Mouse (Mus musculus): ENCODE data around the gene Arhgap6. TPM values are rescaled to one million over a fixed set of nuclear protein-coding genes. Genes with fewer than 3 reads are reported as not detected.

Gene Arhgap6
- total RNA-seq (2021): 10 to 100 TPM in 1 of 2 experiments, 1 to 10 TPM in 1; 7.6 to 10.2 TPM

DNA sequence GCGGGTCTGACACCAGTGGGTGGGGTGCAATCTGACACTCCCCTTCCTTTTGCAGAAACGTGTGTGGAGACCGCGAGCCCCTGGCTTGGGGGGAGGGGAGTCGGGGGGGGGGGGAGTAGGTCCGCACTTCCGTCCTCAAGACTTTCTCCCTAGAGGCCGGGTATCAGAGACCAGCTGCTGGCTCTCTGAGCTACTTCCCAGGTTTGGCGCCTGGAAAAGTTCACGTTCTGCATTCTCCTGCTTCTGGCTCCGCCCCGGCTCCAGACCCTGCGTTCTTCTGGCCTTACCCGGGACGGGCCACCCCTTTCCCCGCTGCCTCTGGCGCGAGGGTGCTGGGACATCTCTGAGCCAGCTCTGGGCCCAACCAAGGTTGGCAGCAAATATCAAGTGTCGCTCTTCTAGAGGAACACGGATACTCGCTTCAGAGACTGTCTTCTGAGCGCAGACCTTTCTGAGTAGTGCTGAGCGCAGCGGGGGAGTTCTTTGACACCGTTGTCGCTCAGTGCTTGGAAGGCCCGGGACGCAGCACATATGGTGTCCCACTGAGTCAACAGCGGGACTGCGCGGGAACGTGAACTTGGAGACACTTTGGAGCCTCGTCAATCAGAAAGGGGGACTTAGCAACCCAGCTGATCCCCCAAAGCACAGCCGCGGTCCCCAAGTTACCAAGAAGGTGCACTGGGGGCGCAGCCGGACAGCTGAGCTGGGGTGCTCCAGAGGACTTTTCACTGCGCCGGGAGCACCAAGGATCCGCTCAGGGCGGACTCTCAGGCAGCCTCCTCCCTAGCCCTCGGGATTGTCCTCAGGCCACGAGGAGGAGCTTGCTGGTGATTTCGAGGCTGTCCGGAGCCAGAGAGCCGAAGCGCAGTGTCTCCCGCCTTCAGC, at the start of gene Arhgap6:
Gene Arhgap6, plus strand, starts transcription at position 126 of the 885 bp plus-strand sequence.
- no peak for DNase-seq (ENCODE audit: low spot score in 2 of 2)
- intact Hi-C loops (cut with DNase I): no loop called here

DNA sequence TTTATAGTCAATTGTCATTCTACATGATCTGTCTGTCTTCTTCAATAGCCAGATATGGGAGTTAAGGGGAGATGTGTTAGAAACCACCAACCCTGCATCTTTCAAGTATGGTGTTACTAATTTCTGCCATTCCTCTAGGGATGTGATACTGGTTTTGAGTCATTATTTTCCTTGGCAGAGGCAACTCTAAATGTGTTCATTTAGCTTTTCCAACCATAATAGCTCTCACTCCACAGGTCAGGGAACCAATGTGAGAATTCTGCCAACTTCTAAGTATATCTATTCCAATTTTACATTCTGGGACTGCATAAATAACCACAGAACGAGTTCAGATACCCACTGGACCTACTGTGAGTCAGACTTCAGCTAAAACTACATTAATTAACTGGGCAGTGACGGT, 47.9 kb upstream of the Arhgap6 start:
- intact Hi-C loops (cut with DNase I): no loop called here
- peak in 1 of 2 experiments; percentile 0 for DNase-seq (ENCODE audit: low spot score in 2 of 2)

GRCm38 (mm10) chrX:168795859-168796848, 1.3 kb downstream of the Arhgap6 start:
- intact Hi-C loops (cut with DNase I): no loop called here
- no peak for DNase-seq (ENCODE audit: low spot score in 2 of 2)

GRCm38 (mm10) chrX:168804677-168805076, 9.8 kb downstream of the Arhgap6 start:
- intact Hi-C loops (cut with DNase I): no loop called here
- no peak for DNase-seq (ENCODE audit: low spot score in 2 of 2)

DNA sequence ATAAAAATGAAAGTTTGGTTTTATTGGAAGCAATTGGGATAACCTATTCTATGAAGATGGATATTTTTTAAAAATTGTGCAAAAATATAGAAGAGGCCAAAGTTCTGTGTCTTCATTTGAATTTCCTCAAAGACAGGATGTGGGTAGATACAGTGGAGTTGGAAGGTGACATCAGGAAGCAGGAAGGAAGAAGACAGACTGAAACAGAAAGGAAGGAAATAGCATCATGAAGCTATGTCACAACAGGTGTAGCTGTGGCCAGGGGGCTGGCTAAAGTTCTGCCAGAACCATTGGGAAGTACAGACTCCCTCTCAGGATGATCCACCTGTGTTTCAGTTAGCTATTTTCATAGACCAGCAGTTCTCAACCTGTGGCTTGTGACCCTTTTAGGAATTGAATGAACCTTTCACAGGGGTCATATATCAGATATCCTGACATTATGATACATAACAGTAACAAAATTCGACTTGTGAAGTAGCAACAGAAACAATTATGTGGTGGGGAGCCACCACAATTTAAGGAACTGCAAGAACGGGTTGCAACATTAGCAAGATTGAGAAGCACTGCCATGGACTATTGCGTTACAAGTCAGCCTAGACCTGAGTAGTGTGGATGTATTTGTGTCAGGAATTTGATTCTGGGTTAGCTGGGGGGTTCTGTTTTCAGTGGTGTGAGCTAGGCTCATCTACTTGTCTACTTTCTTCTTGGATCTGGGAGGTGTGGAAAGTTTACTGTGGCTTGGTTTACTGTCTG, 15.8 kb downstream of the Arhgap6 start:
- no peak for DNase-seq (ENCODE audit: low spot score in 2 of 2)
- intact Hi-C loops (cut with DNase I): no loop called here

DNA sequence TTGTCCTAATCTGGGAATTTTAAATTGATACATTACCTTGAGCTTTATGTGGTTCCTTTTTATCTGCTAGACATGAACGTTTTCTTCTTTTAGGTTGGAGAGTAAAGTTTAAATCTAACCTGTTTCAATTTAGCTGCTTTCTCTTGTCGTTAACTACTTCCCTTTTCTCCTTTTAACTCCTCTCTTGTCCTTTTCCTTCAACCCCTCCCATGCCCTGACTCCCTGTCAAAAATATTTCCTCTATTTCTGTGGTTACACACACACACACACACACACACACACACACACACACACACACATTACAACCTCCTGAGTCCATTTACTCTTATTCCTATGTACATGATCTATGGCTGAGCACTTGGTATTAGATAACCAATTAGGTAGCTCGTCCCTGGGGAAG, 24.0 kb downstream of the Arhgap6 start:
- no peak for DNase-seq (ENCODE audit: low spot score in 2 of 2)

DNA sequence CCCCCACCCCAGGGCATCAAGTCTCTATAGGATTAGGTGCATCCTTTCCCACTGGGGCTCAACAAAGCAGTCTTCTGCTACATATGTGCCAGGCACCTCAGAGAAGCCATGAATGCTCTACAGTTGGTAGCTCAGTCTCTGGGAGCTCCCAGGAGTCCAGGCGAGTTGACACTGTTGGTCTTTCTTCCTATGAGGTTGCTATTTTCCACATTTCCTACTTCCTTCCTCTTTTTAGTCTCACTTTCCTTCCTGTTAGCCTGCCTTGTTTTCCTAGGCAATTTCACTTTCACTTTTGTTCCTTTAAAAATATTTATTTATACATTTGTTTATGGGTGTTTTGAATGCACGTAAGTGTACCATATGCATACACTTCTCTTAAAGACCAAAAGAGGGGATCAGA, 29.3 kb downstream of the Arhgap6 start:
- no peak for DNase-seq (ENCODE audit: low spot score in 2 of 2)
- intact Hi-C loops (cut with DNase I): no loop called here

More for the DNA sequence above, 24.0 kb downstream of the Arhgap6 start:
- intact Hi-C loops (cut with DNase I): no loop called here

DNA sequence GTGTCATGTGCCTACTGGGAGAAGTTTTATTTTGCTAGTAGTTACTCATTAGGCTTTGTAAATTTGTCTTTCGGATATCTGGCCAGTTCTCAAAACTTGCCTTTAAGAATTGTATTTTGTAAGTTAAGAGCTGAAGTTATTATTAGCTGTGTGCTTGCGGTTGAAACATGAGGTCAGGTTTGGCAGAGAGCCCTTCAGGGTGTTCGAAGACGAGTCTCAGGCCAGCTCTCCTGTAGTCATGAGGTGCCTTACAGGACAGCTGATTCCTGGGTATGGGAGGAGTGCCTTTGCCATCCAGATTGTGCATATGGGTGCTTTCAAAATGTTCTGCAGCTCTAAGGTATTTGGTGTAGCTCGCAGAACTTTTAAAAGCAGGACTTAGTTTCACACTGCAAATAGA, 37.4 kb downstream of the Arhgap6 start:
- DNase-seq (ENCODE audit: low spot score in 2 of 2): no peak
- intact Hi-C loops (cut with DNase I): no loop called here

DNA sequence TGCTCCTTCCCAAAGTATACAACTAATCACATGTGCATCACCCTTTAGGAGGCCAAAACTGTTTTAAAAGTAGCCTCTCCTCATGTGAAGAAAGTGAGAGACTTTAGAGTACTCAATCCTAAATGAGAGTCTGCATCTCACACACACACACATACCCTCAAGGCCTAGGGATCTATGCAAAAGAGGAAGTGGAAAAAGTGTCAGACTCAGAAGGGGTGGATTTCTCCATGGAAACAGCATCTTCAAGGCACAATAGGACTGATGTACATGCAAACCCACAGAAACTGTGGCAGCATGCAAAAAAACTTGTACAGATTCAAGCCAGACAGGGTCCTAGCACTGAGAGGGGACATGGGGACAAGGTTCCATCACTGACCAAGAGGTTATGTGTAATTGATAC, 53.2 kb downstream of the Arhgap6 start:
- intact Hi-C loops (cut with DNase I): no loop called here
- DNase-seq (ENCODE audit: low spot score in 2 of 2): no peak

GRCm38 (mm10) chrX:168874688-168875087, 79.8 kb downstream of the Arhgap6 start:
- DNase-seq (ENCODE audit: low spot score in 2 of 2): no peak
- intact Hi-C loops (cut with DNase I): no loop called here

DNA sequence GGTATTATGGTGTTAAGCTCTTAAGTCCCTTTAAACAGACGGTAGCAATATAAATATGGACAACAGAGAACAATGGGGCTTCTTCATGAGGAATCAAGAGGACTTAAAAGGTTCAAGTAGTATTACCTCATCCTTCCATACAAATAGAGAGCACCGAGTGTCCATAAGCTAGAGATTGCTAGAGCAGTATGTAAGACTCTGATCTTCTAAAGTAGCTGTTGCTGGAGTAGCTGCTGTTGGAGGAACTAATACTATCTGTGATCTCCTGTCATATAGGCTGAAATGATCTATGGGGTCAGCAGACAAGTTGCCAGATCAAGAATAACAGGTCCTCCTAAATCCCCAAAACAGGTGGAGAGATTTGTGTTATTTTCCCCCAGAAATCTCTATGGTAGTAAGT, 108.7 kb downstream of the Arhgap6 start:
- intact Hi-C loops (cut with DNase I): no loop called here
- DNase-seq (ENCODE audit: low spot score in 2 of 2): no peak

DNA sequence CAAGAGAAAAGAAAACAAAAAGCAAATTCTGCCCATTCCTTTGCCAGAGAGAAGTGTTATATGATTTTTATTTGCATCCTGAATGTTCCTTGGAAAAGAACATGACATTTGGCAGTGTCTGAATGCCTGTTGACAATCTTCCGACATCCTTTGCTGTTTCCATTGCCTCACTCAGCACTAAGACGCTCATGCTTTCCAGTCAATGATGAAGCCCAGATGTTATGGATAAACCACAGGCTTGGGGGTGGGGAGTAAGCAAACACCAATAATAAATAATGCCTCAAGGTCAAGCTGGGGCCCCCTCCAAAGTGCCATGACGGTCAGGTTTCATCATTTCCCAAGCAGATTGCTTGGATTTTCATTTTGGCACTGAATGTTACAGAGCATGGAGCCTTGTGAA, 109.2 kb downstream of the Arhgap6 start:
- intact Hi-C loops (cut with DNase I): no loop called here

GRCm38 (mm10) chrX:168907586-168907985, 112.7 kb downstream of the Arhgap6 start:
- intact Hi-C loops (cut with DNase I): no loop called here
- DNase-seq (ENCODE audit: low spot score in 2 of 2): no peak

More for the DNA sequence above, 109.2 kb downstream of the Arhgap6 start:
- DNase-seq (ENCODE audit: low spot score in 2 of 2): no peak

GRCm38 (mm10) chrX:168913519-168913918, 118.6 kb downstream of the Arhgap6 start:
- no peak for DNase-seq (ENCODE audit: low spot score in 2 of 2)
- intact Hi-C loops (cut with DNase I): no loop called here

- no peak for DNase-seq (ENCODE audit: low spot score in 2 of 2)
Observed at GRCm38 (mm10) chrX:168920942-168921341, 126.0 kb downstream of the Arhgap6 start.

GRCm38 (mm10) chrX:168932420-168932819, 137.5 kb downstream of the Arhgap6 start:
- DNase-seq (ENCODE audit: low spot score in 2 of 2): no peak
- intact Hi-C loops (cut with DNase I): loop anchor here (5.0 kb wide), 1 partner anchor 275 kb away; no protein-coding TSS in a partner anchor

More at GRCm38 (mm10) chrX:168920942-168921341, 126.0 kb downstream of the Arhgap6 start:
- intact Hi-C loops (cut with DNase I): no loop called here

- intact Hi-C loops (cut with DNase I): loop anchor here (1.0 to 5.0 kb wide), 3 partner anchors 152 to 263 kb away; partner anchors contain the start of gene Msl3
- DNase-seq (ENCODE audit: low spot score in 2 of 2): peak; percentile 6 to 45
Observed at GRCm38 (mm10) chrX:168935447-168935846, 140.5 kb downstream of the Arhgap6 start.

DNA sequence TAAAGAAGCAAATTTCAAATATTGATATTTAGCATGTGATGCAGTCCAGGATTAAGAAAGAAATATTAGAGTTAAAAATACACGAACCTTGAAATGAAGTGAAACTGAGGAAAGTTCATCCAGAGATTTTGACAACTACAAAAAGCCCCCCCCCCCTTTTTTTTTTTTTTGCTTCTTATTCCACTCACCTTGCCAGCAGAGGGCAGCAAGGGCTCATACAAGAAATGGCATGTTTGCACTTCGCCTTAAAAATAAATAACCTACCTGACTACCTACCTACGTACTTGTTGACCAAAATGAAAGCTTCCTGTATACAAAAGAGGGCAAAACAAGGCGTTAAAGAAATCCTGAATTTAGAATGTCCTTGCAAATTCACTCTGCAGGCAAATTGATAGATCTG, 143.0 kb downstream of the Arhgap6 start:
- peak in 1 of 2 experiments; percentile 6 for DNase-seq (ENCODE audit: low spot score in 2 of 2)
- intact Hi-C loops (cut with DNase I): loop anchor here (1.0 to 5.0 kb wide), 3 partner anchors 149 to 361 kb away; partner anchors contain the start of gene Msl3

DNA sequence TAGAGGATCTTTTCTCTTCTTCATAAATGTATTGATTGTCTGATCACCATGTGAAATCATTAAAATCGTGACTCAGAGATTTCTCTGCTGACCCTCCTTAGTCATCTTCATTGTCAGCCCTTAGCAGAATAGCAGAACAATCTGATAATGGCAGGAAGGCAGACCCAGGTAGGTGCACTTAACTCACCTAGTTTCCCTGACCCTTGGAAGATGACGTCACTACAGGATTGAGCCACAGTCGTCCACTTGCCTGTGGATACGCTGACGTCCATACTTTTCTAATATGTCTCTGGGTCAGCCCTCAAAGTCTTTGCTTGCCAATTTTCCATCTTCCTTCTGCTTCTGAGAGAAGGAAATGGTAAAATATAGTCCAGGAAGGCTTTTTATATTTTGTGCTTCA, 146.8 kb downstream of the Arhgap6 start:
- no peak for DNase-seq (ENCODE audit: low spot score in 2 of 2)

More for the DNA sequence above, 146.8 kb downstream of the Arhgap6 start:
- intact Hi-C loops (cut with DNase I): no loop called here

All from left cerebral cortex, postnatal 25 days (tissue).